21 mouse cellular contexts compared by ENCODE assay signal in the genomic region with DNA sequence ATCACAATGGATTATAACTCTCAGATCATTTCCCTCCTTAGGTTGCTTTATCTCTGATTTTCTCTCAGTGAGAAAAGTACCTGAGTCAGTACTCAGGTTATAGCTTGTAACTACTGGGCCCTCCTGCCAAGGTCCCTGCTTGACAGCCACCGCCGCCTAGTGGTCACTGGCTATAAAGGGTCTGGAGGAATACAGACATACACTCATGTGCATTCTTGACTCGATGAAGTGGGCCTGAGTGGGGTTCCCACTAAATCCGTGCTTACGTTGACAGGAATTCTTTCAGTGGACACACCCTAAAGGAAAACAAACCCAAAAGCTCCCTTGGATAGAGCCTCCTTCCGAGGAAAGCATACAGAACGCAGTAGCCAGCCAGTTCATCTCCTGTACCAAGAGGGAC. TPM values are rescaled to one million over a fixed set of nuclear protein-coding genes. Genes with fewer than 3 reads are reported as not detected.
DNase-seq lines count a peak whose midpoint lies in the region; ATAC-seq and TF ChIP-seq lines count a peak whose summit lies in the region.
"Had no signal": no experiment of that assay in that cellular context is flagged by ENCODE, and none has a peak within 500 bp of the region (broad histone marks: within the 10 kb centered on the region; RNA-seq: fewer than 3 reads in every experiment).

No protein-coding gene starts in this region.

- H3K4me2 ChIP-seq in kidney, postnatal 0 days (ENCODE audit: low read length), result no peak overlapping the region
- H3K4me2 ChIP-seq in kidney, embryonic 15.5 days, result no peak overlapping the region
- H3K4me2 ChIP-seq in lung, postnatal 0 days (replicated peaks; ENCODE audit: low read depth, low read length), result no peak overlapping the region
- H3K4me2 ChIP-seq: limb, embryonic 12.5 days had no signal

- WGBS in kidney, postnatal 0 days, result 87% methylated on average over 7 of the region's 7 CpGs
- 85% methylated on average over 7 of the region's 7 CpGs for WGBS in kidney, embryonic 15.5 days
- 57% methylated on average over 7 of the region's 7 CpGs for WGBS in lung, postnatal 0 days

- DNase-seq in kidney, postnatal 0 days (ENCODE audit: low spot score), result no peak
- peak; percentile 33 for DNase-seq in thymus, postnatal 25 days
- DNase-seq in thymus, adult 18-20 months, result no peak
- DNase-seq in lung, postnatal 0 days (ENCODE audit: low spot score), result peak; percentile 45
- DNase-seq in gastrocnemius, postnatal 14 days, result no peak
- no peak for DNase-seq in right cerebral cortex, postnatal 14 days
- DNase-seq in heart, postnatal 14 days, result no peak
- DNase-seq: adrenal gland, postnatal 14 days; cerebellum, postnatal 14 days; heart, adult 18-20 months; kidney, adult 9 months; midbrain, embryonic 14.5 days; right cerebral cortex, postnatal 25 days had no signal

- no peak overlapping the region for H3K27ac ChIP-seq in kidney, postnatal 0 days
- no peak overlapping the region for H3K27ac ChIP-seq in kidney, embryonic 15.5 days
- H3K27ac ChIP-seq in lung, postnatal 0 days (ENCODE audit: low read length), result no peak overlapping the region
- H3K27ac ChIP-seq: left cerebral cortex, adult 2 months; limb, embryonic 12.5 days had no signal

- peak; percentile 41; the same call in 1 of the 2 replicates for TF ChIP-seq CTCF in kidney, postnatal 0 days (IDR thresholded peaks at IDR 0.05; ENCODE audit: low read depth)
- TF ChIP-seq CTCF in lung, postnatal 0 days (IDR thresholded peaks at IDR 0.05), result peak; percentile 62

- intact Hi-C loops in gastrocnemius, postnatal 14 days (cut with DNase I; ENCODE audit: low total_unique reads), result loop anchor here (5.0 kb wide), 1 partner anchor 66 kb away; no protein-coding TSS in a partner anchor
- intact Hi-C loops in heart, postnatal 14 days (cut with DNase I), result no loop called here

- 0 out of 2 replicates have a peak, but pooled peaks cover 3% of the 10 kb centered on the region for H3K4me1 ChIP-seq in kidney, postnatal 0 days (replicated peaks; ENCODE audit: insufficient read depth, low read length)
- no peaks in the 10 kb centered on the region; the same call in 1 of the 2 replicates for H3K4me1 ChIP-seq in kidney, embryonic 15.5 days
- no peaks in the 10 kb centered on the region for H3K4me1 ChIP-seq in lung, postnatal 0 days (ENCODE audit: insufficient read depth, low read depth, low read length)

- TF ChIP-seq EP300 in lung, postnatal 0 days (IDR thresholded peaks at IDR 0.05), result peak; percentile 68

- no peaks in the 10 kb centered on the region for H3K27me3 ChIP-seq in kidney, postnatal 0 days (ENCODE audit: insufficient read depth, low read length)
- no peaks in the 10 kb centered on the region for H3K27me3 ChIP-seq in kidney, embryonic 15.5 days
- H3K27me3 ChIP-seq in lung, postnatal 0 days (replicated peaks; ENCODE audit: insufficient read depth, low read length), result no peaks in the 10 kb centered on the region
- H3K27me3 ChIP-seq: limb, embryonic 12.5 days had no signal

- no peak overlapping the region for H3K9ac ChIP-seq in kidney, postnatal 0 days (ENCODE audit: low read depth, low read length)
- no peak overlapping the region for H3K9ac ChIP-seq in kidney, embryonic 15.5 days
- no peak overlapping the region for H3K9ac ChIP-seq in lung, postnatal 0 days (replicated peaks; ENCODE audit: low read depth)
- H3K9ac ChIP-seq: limb, embryonic 12.5 days had no signal

- H3K9me3 ChIP-seq in kidney, postnatal 0 days (replicated peaks; ENCODE audit: low read length), result no peaks in the 10 kb centered on the region
- H3K9me3 ChIP-seq in kidney, embryonic 15.5 days (replicated peaks), result no peaks in the 10 kb centered on the region
- no peaks in the 10 kb centered on the region for H3K9me3 ChIP-seq in lung, postnatal 0 days (ENCODE audit: low read length)
- H3K9me3 ChIP-seq: limb, embryonic 12.5 days had no signal

- no peak overlapping the region for H3K4me3 ChIP-seq in kidney, postnatal 0 days (replicated peaks; ENCODE audit: low read depth, low read length)
- H3K4me3 ChIP-seq in kidney, embryonic 15.5 days (replicated peaks), result no peak overlapping the region
- no peak overlapping the region for H3K4me3 ChIP-seq in lung, postnatal 0 days (ENCODE audit: low read depth, low read length)
- H3K4me3 ChIP-seq: left cerebral cortex, adult 2 months; limb, embryonic 12.5 days had no signal

- H3K36me3 ChIP-seq in kidney, postnatal 0 days (ENCODE audit: insufficient read depth, low read length), result no peaks in the 10 kb centered on the region
- no peaks in the 10 kb centered on the region for H3K36me3 ChIP-seq in kidney, embryonic 15.5 days
- H3K36me3 ChIP-seq in lung, postnatal 0 days (ENCODE audit: insufficient read depth, low read length), result no peaks in the 10 kb centered on the region
- H3K36me3 ChIP-seq: G1E; limb, embryonic 12.5 days had no signal

- ATAC-seq in kidney, postnatal 0 days (replicated peaks; ENCODE audit: low FRiP score, low read depth), result no peak
- no peak for ATAC-seq in kidney, embryonic 15.5 days (replicated peaks; ENCODE audit: low FRiP score)
- ATAC-seq in lung, postnatal 0 days, result peak; percentile 79
- ATAC-seq: forebrain, embryonic 16.5 days; hindbrain, embryonic 16.5 days had no signal

RNA-seq across cellular contexts. Expression of gene Tex26, which starts 17.1 kb away (rescaled TPM):
- 0.14 and 0.23 TPM in 2 replicates for polyA plus RNA-seq in kidney, postnatal 0 days (2015; fragmentation: Nextera tagmentation; extraction: Ambion mirVana)
- 0.26 TPM in 1 of 2 replicates, not detected in the other for polyA plus RNA-seq in kidney, embryonic 15.5 days (2015; fragmentation: Nextera tagmentation; extraction: Ambion mirVana)
- polyA plus RNA-seq in lung, postnatal 0 days (2015; fragmentation: Nextera tagmentation; extraction: Ambion mirVana), result 3.0 and 4.9 TPM in 2 replicates
- under 1 TPM in 1 of 2 experiments, not detected in 1; 0.39 TPM for total RNA-seq in gastrocnemius, postnatal 14 days (2021)
- not detected for total RNA-seq in heart, postnatal 14 days (2021)
- total RNA-seq: adrenal gland, postnatal 14 days; gastrocnemius, adult 18-20 months; heart, adult 18-20 months; layer of hippocampus, adult 18-20 months had no signal
- polyA plus RNA-seq: G1E had no signal

RNA-seq across cellular contexts. Expression of gene Medag, which starts 45.0 kb away (rescaled TPM):
- 0.24 and 0.31 TPM in 2 replicates for polyA plus RNA-seq in kidney, postnatal 0 days (2015; fragmentation: Nextera tagmentation; extraction: Ambion mirVana)
- polyA plus RNA-seq in kidney, embryonic 15.5 days (2015; fragmentation: Nextera tagmentation; extraction: Ambion mirVana), result 0.48 and 0.62 TPM in 2 replicates
- 2.0 and 2.3 TPM in 2 replicates for polyA plus RNA-seq in lung, postnatal 0 days (2015; fragmentation: Nextera tagmentation; extraction: Ambion mirVana)
- total RNA-seq in gastrocnemius, postnatal 14 days (2021), result 10 to 100 TPM; 16.8 to 17.1 TPM
- 10 to 100 TPM; 14.1 to 16.1 TPM for total RNA-seq in heart, postnatal 14 days (2021)
- polyA plus RNA-seq: G1E had no signal

Comparison
In these comparisons a context has a peak if more than half of its experiments do, and no peak if none do; other contexts are left out.
1. DNase-seq: peak in thymus, postnatal 25 days (single experiment) and lung, postnatal 0 days (single experiment); none in kidney, postnatal 0 days (single experiment), thymus, adult 18-20 months (0 of 2), gastrocnemius, postnatal 14 days (single experiment), right cerebral cortex, postnatal 14 days (single experiment) and heart, postnatal 14 days (0 of 2).